Mouse (Mus musculus): ENCODE data around the gene Crybg3. TPM values are rescaled to one million over a fixed set of nuclear protein-coding genes. Genes with fewer than 3 reads are reported as not detected.

The Crybg3 gene
- total and polyA plus RNA-seq, 3 experiments, result 2.7 to 5.0 (median 2.8) TPM

DNA sequence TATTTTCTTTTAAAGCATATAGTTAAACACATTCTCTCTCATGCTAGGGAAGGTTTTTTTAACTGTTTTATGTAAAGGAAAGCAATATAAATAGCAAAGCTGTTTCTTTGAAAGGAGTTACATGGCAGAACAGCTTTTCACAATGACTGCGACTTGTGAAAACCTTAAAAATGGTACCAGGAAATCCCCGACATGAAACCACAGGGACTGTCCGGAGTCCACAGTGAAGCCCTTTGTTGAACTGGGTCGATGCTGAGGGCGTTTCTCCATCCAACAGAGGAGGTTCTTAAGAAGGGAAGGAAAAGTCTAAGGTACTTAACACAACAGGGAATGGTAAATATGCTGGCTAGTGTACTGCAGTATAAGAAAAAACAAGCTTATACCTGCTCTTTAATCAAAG, 36.8 kb downstream of the Crybg3 start:
- dilution Hi-C loops (cut with MboI; ENCODE audit: extremely low pct_ligation_motif_present, extremely low pct_unique_long_range_greater_than_20kb, low sequenced_read_pairs), result no loop called here
- peak overlapping the region; percentile 33; the same call in 1 of the 2 replicates for H3K9ac ChIP-seq (ENCODE audit: insufficient read depth, low read depth)
- no peaks in the 10 kb centered on the region for H3K9me3 ChIP-seq (replicated peaks; ENCODE audit: low read length)
- no peak overlapping the region for H3K27ac ChIP-seq (ENCODE audit: insufficient read depth, low read depth)
- H3K27me3 ChIP-seq (replicated peaks), result no peaks in the 10 kb centered on the region
- H3K4me3 ChIP-seq (replicated peaks in 1 of 3; ENCODE audit: low read depth in 2 of 3, low read length in 2 of 3, poor library complexity in 1 of 3), result no peak overlapping the region
- DNase-seq (ENCODE audit: extremely low read depth), result peak; percentile 88
- H3K36me3 ChIP-seq (replicated peaks in 1 of 2; ENCODE audit: control insufficient read depth in 1 of 2, insufficient read depth in 1 of 2, low read length in 1 of 2), result no peaks in the 10 kb centered on the region
- peaks cover 12 to 70% of the 10 kb centered on the region in 2 experiments for H3K4me1 ChIP-seq (ENCODE audit: control insufficient read depth in 1 of 2, insufficient read depth in 2 of 2)
- peak; percentile 91 for TF ChIP-seq BHLHE40 (IDR thresholded peaks at IDR 0.05; ENCODE audit: low read depth, low read length)
- peak; percentile 94 for TF ChIP-seq CHD1 (IDR thresholded peaks at IDR 0.05; ENCODE audit: low read depth, low read length)
- TF ChIP-seq ELF1 (IDR thresholded peaks at IDR 0.05; ENCODE audit: low read depth, low read length), result peak; percentile 54; the same call in 1 of the 2 replicates
- TF ChIP-seq IRF4 (IDR thresholded peaks at IDR 0.05; ENCODE audit: low read depth, low read length), result peak; percentile 97
- peak; percentile 79 for TF ChIP-seq TCF12 (IDR thresholded peaks at IDR 0.05; ENCODE audit: low read depth, low read length)
- TF ChIP-seq TBP (conservative IDR thresholded peaks at IDR 0.05; ENCODE audit: low read depth, low read length), result peak; percentile 76
- TF ChIP-seq MAZ (IDR thresholded peaks at IDR 0.05; ENCODE audit: low read depth, low read length), result no peak
- peak; percentile 92 for TF ChIP-seq ZNF384 (IDR thresholded peaks at IDR 0.05; ENCODE audit: low read depth, low read length)
- TF ChIP-seq CHD2 (IDR thresholded peaks at IDR 0.05; ENCODE audit: low read length), result peak; percentile 80
- peak; percentile 96 for TF ChIP-seq ETS1 (conservative IDR thresholded peaks at IDR 0.05; ENCODE audit: low read depth, low read length)
- TF ChIP-seq MAX (IDR thresholded peaks at IDR 0.05; ENCODE audit: low read length), result 0 out of 2 replicates have a peak, but pooled peaks have one; percentile 34
- peak; percentile 99 for TF ChIP-seq MEF2A (IDR thresholded peaks at IDR 0.05; ENCODE audit: borderline replicate concordance, low read depth, low read length)
- peak; percentile 26 for TF ChIP-seq RAD21 (IDR thresholded peaks at IDR 0.05; ENCODE audit: low read depth, low read length)
- no peak for TF ChIP-seq POLR2A (IDR thresholded peaks at IDR 0.05; ENCODE audit: low read depth, low read length)
- no peak for TF ChIP-seq CTCF (conservative IDR thresholded peaks at IDR 0.05 in 1 of 2, IDR thresholded peaks at IDR 0.05 in 1 of 2; ENCODE audit: low read depth in 2 of 2, low read length in 2 of 2)
- TF ChIP-seq EP300 (IDR thresholded peaks at IDR 0.05; ENCODE audit: low read length), result peak; percentile 98
- no peak for TF ChIP-seq UBTF (IDR thresholded peaks at IDR 0.05; ENCODE audit: low read depth, low read length)
- TF ChIP-seq MYC (IDR thresholded peaks at IDR 0.05; ENCODE audit: low read depth, low read length), result peak; percentile 81
- peak; percentile 92 for TF ChIP-seq SIN3A (IDR thresholded peaks at IDR 0.05; ENCODE audit: low read length)
- TF ChIP-seq HCFC1 (IDR thresholded peaks at IDR 0.05; ENCODE audit: low read depth, low read length), result peak; percentile 50; the same call in 1 of the 2 replicates
- TF ChIP-seq RCOR1 (conservative IDR thresholded peaks at IDR 0.05; ENCODE audit: low read depth, low read length), result peak; percentile 95
- TF ChIP-seq JUND (conservative IDR thresholded peaks at IDR 0.05; ENCODE audit: low read depth, low read length), result peak; percentile 92
- peak; percentile 84 for TF ChIP-seq JUN (IDR thresholded peaks at IDR 0.05; ENCODE audit: insufficient read depth, low read depth, low read length)
- no peak for TF ChIP-seq ZKSCAN1 (IDR thresholded peaks at IDR 0.05; ENCODE audit: borderline replicate concordance, low read depth, low read length)
- TF ChIP-seq PAX5 (IDR thresholded peaks at IDR 0.05; ENCODE audit: low read length), result no peak
- peak; percentile 46; the same call in 1 of the 2 replicates for TF ChIP-seq MXI1 (IDR thresholded peaks at IDR 0.05; ENCODE audit: low read depth, low read length)
- TF ChIP-seq MAFK (IDR thresholded peaks at IDR 0.05; ENCODE audit: insufficient replicate concordance, low read length), result peak; percentile 72
- TF ChIP-seq USF2 (conservative IDR thresholded peaks at IDR 0.05; ENCODE audit: low read depth, low read length), result no peak
- in situ Hi-C loops (cut with MboI; ENCODE audit: low pct_ligation_motif_present, low pct_unique_long_range_greater_than_20kb, low sequenced_read_pairs), result no loop called here
- H3K4me2 ChIP-seq (ENCODE audit: insufficient read depth, low read depth, poor library complexity, severe bottlenecking), result no peak overlapping the region; the same call in 1 of the 2 replicates
- H3K79me2 ChIP-seq (replicated peaks; ENCODE audit: control insufficient read depth, extremely low read depth, insufficient read depth, poor library complexity, severe bottlenecking), result no peaks in the 10 kb centered on the region
